Mouse (Mus musculus) thymus, postnatal 0 days (tissue): ENCODE results near the gene Ino80b. TPM values are rescaled to one million over a fixed set of nuclear protein-coding genes. Genes with fewer than 3 reads are reported as not detected.

ENCODE experiments used
- DNase-seq: peaks from one replicate; pipeline ENCODE4 v3.0.0-alpha.2; 2015; ENCODE audit warnings: low spot score
- polyA plus RNA-seq: library from polyadenylated mRNA; unstranded; fragments of >200 nt; fragmentation: Nextera tagmentation; extraction: Ambion mirVana; gene quantifications from 2 replicates; pipeline ENCODE4 v1.2.1, GENCODE M21; 2015

Gene Ino80b
- polyA plus RNA-seq, 1 experiment from 2014 or later, result 17.9 TPM

- no peak for DNase-seq
These were observed 6.9 kb downstream of the Ino80b start for GRCm38 (mm10) chr6:83118369-83118768.

GRCm38 (mm10) chr6:83117616-83118015 lies 7.6 kb downstream of the Ino80b start:
- DNase-seq, result no peak

- DNase-seq, result no peak
These were observed 8.1 kb downstream of the Ino80b start for GRCm38 (mm10) chr6:83117165-83117438.

- DNase-seq, result no peak
These were observed 8.7 kb downstream of the Ino80b start for GRCm38 (mm10) chr6:83116373-83117164.

GRCm38 (mm10) chr6:83115682-83116372 lies 9.4 kb downstream of the Ino80b start:
- peak; percentile 44 for DNase-seq

GRCm38 (mm10) chr6:83115011-83115671 lies 10.1 kb downstream of the Ino80b start, which contains the start of gene Mogs:
TSS of gene Mogs (plus strand) at chr6:83115496.
- peak; percentile 89 for DNase-seq

- DNase-seq, result no peak
These were observed 13.6 kb downstream of the Ino80b start for GRCm38 (mm10) chr6:83111510-83112136.

GRCm38 (mm10) chr6:83108762-83109668 lies 16.2 kb downstream of the Ino80b start, which contains the start of gene Mrpl53:
TSS of gene Mrpl53 (plus strand) at chr6:83109040.
- peak; percentile 61 for DNase-seq

- DNase-seq, result peak; percentile 83
These were observed 17.4 kb downstream of the Ino80b start for GRCm38 (mm10) chr6:83107566-83108400.

- DNase-seq, result no peak
These were observed 21.1 kb downstream of the Ino80b start for GRCm38 (mm10) chr6:83104158-83104557.

GRCm38 (mm10) chr6:83103130-83103650 lies 22.0 kb downstream of the Ino80b start:
- no peak for DNase-seq

GRCm38 (mm10) chr6:83101688-83102556 lies 23.3 kb downstream of the Ino80b start:
- DNase-seq, result peak; percentile 81

GRCm38 (mm10) chr6:83101316-83101687 lies 23.9 kb downstream of the Ino80b start, which contains the start of the genes Ccdc142 and Gm42688:
TSS of gene Ccdc142 (plus strand) at chr6:83101601.
TSS of gene Gm42688 (plus strand) at chr6:83101617.
- peak; percentile 92 for DNase-seq

- DNase-seq, result no peak
These were observed 26.8 kb downstream of the Ino80b start for GRCm38 (mm10) chr6:83098411-83098810.

- DNase-seq, result peak; percentile 83
These were observed 29.3 kb downstream of the Ino80b start for GRCm38 (mm10) chr6:83095968-83096367.

- DNase-seq, result no peak
These were observed 32.7 kb downstream of the Ino80b start for GRCm38 (mm10) chr6:83092416-83093127.

- DNase-seq, result no peak
These were observed 37.3 kb downstream of the Ino80b start for GRCm38 (mm10) chr6:83087926-83088260.
